ENCODE assay signal across 10 mouse cellular contexts in genomic region chr15:101052560-101053501, GRCm38 (mm10). TPM values are rescaled to one million over a fixed set of nuclear protein-coding genes. Genes with fewer than 3 reads are reported as not detected.
A peak's percentile ranks its signal among the peaks of the same experiment; 100 is the strongest.
DNase-seq lines count a peak whose midpoint lies in the region; ATAC-seq and TF ChIP-seq lines count a peak whose summit lies in the region.
"Had no signal": no experiment of that assay in that cellular context is flagged by ENCODE, and none has a peak within 500 bp of the region (broad histone marks: within the 10 kb centered on the region; RNA-seq: fewer than 3 reads in every experiment).

No protein-coding gene starts in this region.

- H3K4me1 ChIP-seq in kidney, embryonic 14.5 days (ENCODE audit: control insufficient read depth, insufficient read depth, low read length): peaks cover 10% of the 10 kb centered on the region
- H3K4me1 ChIP-seq in embryonic facial prominence, embryonic 11.5 days (ENCODE audit: control insufficient read depth, insufficient read depth, low read length): peaks cover 13% of the 10 kb centered on the region
- peaks cover 19% of the 10 kb centered on the region for H3K4me1 ChIP-seq in intestine, embryonic 15.5 days (replicated peaks)
- H3K4me1 ChIP-seq in midbrain, postnatal 0 days (ENCODE audit: insufficient read depth, low read length): no peaks in the 10 kb centered on the region

- peak overlapping the region; percentile 67 for H3K4me2 ChIP-seq in kidney, embryonic 14.5 days (replicated peaks; ENCODE audit: low read depth, low read length)
- peak overlapping the region; percentile 72 for H3K4me2 ChIP-seq in embryonic facial prominence, embryonic 11.5 days (ENCODE audit: low read depth, low read length)
- peak overlapping the region; percentile 79 for H3K4me2 ChIP-seq in intestine, embryonic 15.5 days (replicated peaks)
- H3K4me2 ChIP-seq in midbrain, postnatal 0 days (ENCODE audit: low read depth, low read length, poor library complexity, severe bottlenecking): peak overlapping the region; percentile 55

- TF ChIP-seq CTCF in midbrain, postnatal 0 days (IDR thresholded peaks at IDR 0.05): 0 out of 2 replicates have a peak, but pooled peaks have one; percentile 14

- H3K9ac ChIP-seq in kidney, embryonic 14.5 days (ENCODE audit: low read depth, low read length): peak overlapping the region; percentile 48
- peak overlapping the region; percentile 55 for H3K9ac ChIP-seq in embryonic facial prominence, embryonic 11.5 days (replicated peaks; ENCODE audit: low read length)
- peak overlapping the region; percentile 5 for H3K9ac ChIP-seq in intestine, embryonic 15.5 days
- H3K9ac ChIP-seq in midbrain, postnatal 0 days (replicated peaks; ENCODE audit: low read length, poor library complexity, severe bottlenecking): no peak overlapping the region

- no peak for DNase-seq in kidney, postnatal 14 days
- DNase-seq in embryonic facial prominence, embryonic 11.5 days (ENCODE audit: low spot score): peak; percentile 65
- no peak for DNase-seq in midbrain, postnatal 0 days (ENCODE audit: low spot score)
- no peak for DNase-seq in frontal cortex, postnatal 14 days (ENCODE audit: low spot score in 2 of 2)
- no peak for DNase-seq in left cerebral cortex, postnatal 25 days (ENCODE audit: low spot score in 2 of 2)

- H3K27ac ChIP-seq in kidney, embryonic 14.5 days (ENCODE audit: low read depth, low read length): no peak overlapping the region
- H3K27ac ChIP-seq in embryonic facial prominence, embryonic 11.5 days (replicated peaks; ENCODE audit: low read depth, low read length): no peak overlapping the region
- no peak overlapping the region for H3K27ac ChIP-seq in intestine, embryonic 15.5 days
- H3K27ac ChIP-seq in midbrain, postnatal 0 days (ENCODE audit: low read depth, low read length): no peak overlapping the region

- no peak for ATAC-seq in kidney, embryonic 14.5 days (ENCODE audit: low FRiP score, low TSS enrichment)
- ATAC-seq in embryonic facial prominence, embryonic 11.5 days (replicated peaks; ENCODE audit: insufficient number of reproducible peaks, low FRiP score, low TSS enrichment, low read depth): no peak
- ATAC-seq in intestine, embryonic 15.5 days: peak; percentile 50
- ATAC-seq in midbrain, postnatal 0 days (ENCODE audit: low FRiP score): no peak
- no peak for ATAC-seq in monocyte, adult 5-6 weeks (replicated peaks; ENCODE audit: insufficient number of reproducible peaks, low FRiP score, low TSS enrichment, poor library complexity, severe bottlenecking)
- ATAC-seq: Patski had no signal

- no peaks in the 10 kb centered on the region for H3K9me3 ChIP-seq in kidney, embryonic 14.5 days (ENCODE audit: control insufficient read depth, low read length)
- no peaks in the 10 kb centered on the region; the same call in 1 of the 2 replicates for H3K9me3 ChIP-seq in embryonic facial prominence, embryonic 11.5 days (replicated peaks; ENCODE audit: control insufficient read depth, low read length)
- H3K9me3 ChIP-seq in intestine, embryonic 15.5 days: no peaks in the 10 kb centered on the region
- H3K9me3 ChIP-seq in midbrain, postnatal 0 days (ENCODE audit: low read length): no peaks in the 10 kb centered on the region

- intact Hi-C loops in left cerebral cortex, postnatal 25 days (cut with DNase I): no loop called here

- 23% methylated on average over 108 of the region's 120 CpGs for WGBS in kidney, embryonic 14.5 days
- WGBS in embryonic facial prominence, embryonic 11.5 days: 18% methylated on average over 108 of the region's 120 CpGs
- WGBS in intestine, embryonic 15.5 days: 35% methylated on average over 114 of the region's 120 CpGs
- 20% methylated on average over 101 of the region's 120 CpGs for WGBS in midbrain, postnatal 0 days

- peak overlapping the region; percentile 28 for H3K4me3 ChIP-seq in kidney, embryonic 14.5 days (ENCODE audit: low read length)
- peak overlapping the region; percentile 32 for H3K4me3 ChIP-seq in embryonic facial prominence, embryonic 11.5 days (ENCODE audit: low read depth, low read length)
- peak overlapping the region; percentile 36 for H3K4me3 ChIP-seq in intestine, embryonic 15.5 days (replicated peaks)
- H3K4me3 ChIP-seq in midbrain, postnatal 0 days (ENCODE audit: low read depth, low read length): peak overlapping the region; percentile 38

- H3K36me3 ChIP-seq in kidney, embryonic 14.5 days (ENCODE audit: control insufficient read depth, insufficient read depth, low read length): peaks cover 12% of the 10 kb centered on the region; the same call in 1 of the 2 replicates
- no peaks in the 10 kb centered on the region for H3K36me3 ChIP-seq in embryonic facial prominence, embryonic 11.5 days (replicated peaks; ENCODE audit: control insufficient read depth, insufficient read depth, low read depth, low read length)
- no peaks in the 10 kb centered on the region for H3K36me3 ChIP-seq in intestine, embryonic 15.5 days
- no peaks in the 10 kb centered on the region for H3K36me3 ChIP-seq in midbrain, postnatal 0 days (ENCODE audit: insufficient read depth, low read length)

- H3K27me3 ChIP-seq in kidney, embryonic 14.5 days (ENCODE audit: control insufficient read depth, insufficient read depth, low read length): peaks cover 38% of the 10 kb centered on the region
- peaks cover 15% of the 10 kb centered on the region; the same call in 1 of the 2 replicates for H3K27me3 ChIP-seq in embryonic facial prominence, embryonic 11.5 days (ENCODE audit: control insufficient read depth, insufficient read depth, low read length)
- H3K27me3 ChIP-seq in intestine, embryonic 15.5 days (replicated peaks): peaks cover 42% of the 10 kb centered on the region
- H3K27me3 ChIP-seq in midbrain, postnatal 0 days (ENCODE audit: insufficient read depth, low read length): peaks cover 53% of the 10 kb centered on the region
- H3K27me3 ChIP-seq: Patski had no signal

RNA-seq across cellular contexts. Expression of gene Gm47841, which starts 5.6 kb away (rescaled TPM):
- not detected in 2 replicates for polyA plus RNA-seq in kidney, embryonic 14.5 days (2014; fragmentation: Nextera tagmentation; extraction: Ambion mirVana)
- not detected in 2 replicates for polyA plus RNA-seq in embryonic facial prominence, embryonic 11.5 days (2014; fragmentation: Nextera tagmentation; extraction: Ambion mirVana)
- polyA plus RNA-seq in intestine, embryonic 15.5 days (2015; fragmentation: Nextera tagmentation; extraction: Ambion mirVana): not detected in 2 replicates
- not detected in 2 replicates for total RNA-seq in midbrain, postnatal 0 days (2014; rRNA removed)
- polyA plus RNA-seq in midbrain, postnatal 0 days (2015; fragmentation: Nextera tagmentation; extraction: Ambion mirVana): not detected in 2 replicates
- not detected in 3 replicates for total RNA-seq in monocyte, adult 5-6 weeks (2017)
- not detected for total RNA-seq in left cerebral cortex, postnatal 25 days (2021)
- total RNA-seq: heart, postnatal 14 days had no signal

RNA-seq across cellular contexts. Expression of gene Fignl2, which starts 25.5 kb away (rescaled TPM):
- polyA plus RNA-seq in kidney, embryonic 14.5 days (2014; fragmentation: Nextera tagmentation; extraction: Ambion mirVana): 0.58 and 0.73 TPM in 2 replicates
- 0.72 and 0.81 TPM in 2 replicates for polyA plus RNA-seq in embryonic facial prominence, embryonic 11.5 days (2014; fragmentation: Nextera tagmentation; extraction: Ambion mirVana)
- polyA plus RNA-seq in intestine, embryonic 15.5 days (2015; fragmentation: Nextera tagmentation; extraction: Ambion mirVana): 0.18 and 0.19 TPM in 2 replicates
- total RNA-seq in midbrain, postnatal 0 days (2014; rRNA removed): 1.0 and 3.4 TPM in 2 replicates
- polyA plus RNA-seq in midbrain, postnatal 0 days (2015; fragmentation: Nextera tagmentation; extraction: Ambion mirVana): 0.04 and 0.05 TPM in 2 replicates
- 0.57 TPM in 1 of 3 replicates, not detected in the others for total RNA-seq in monocyte, adult 5-6 weeks (2017)
- total RNA-seq in left cerebral cortex, postnatal 25 days (2021): 1 to 10 TPM; 1.5 to 1.8 TPM
